ENCODE assay signal across 8 mouse cellular contexts in the genomic region with DNA sequence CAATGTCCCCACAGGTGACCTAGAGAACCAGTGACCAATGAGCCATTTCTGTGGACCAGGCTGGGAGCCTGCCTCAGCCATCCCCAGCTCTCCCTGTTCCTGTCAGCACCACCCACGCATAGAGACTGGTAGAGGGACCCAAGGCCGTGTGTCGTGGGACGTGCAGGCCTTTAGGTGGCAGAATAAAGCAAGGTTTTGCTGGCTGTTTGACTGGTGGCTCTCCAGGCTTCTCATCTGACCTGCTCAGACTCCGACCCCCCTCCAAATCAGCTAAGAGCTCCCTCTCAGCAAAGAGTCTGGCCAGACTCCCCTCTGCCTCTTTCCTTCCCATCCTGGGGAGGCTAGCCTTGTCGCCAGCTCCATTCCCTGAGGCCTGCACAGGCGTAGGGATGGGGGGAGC. TPM values are rescaled to one million over a fixed set of nuclear protein-coding genes. Genes with fewer than 3 reads are reported as not detected.
DNase-seq lines count a peak whose midpoint lies in the region; ATAC-seq lines count a peak whose summit lies in the region.

No protein-coding gene starts in this region.

- H3K4me1 ChIP-seq in forebrain, embryonic 14.5 days (ENCODE audit: control insufficient read depth, insufficient read depth, low read length), result peaks cover 24% of the 10 kb centered on the region
- peaks cover 25% of the 10 kb centered on the region for H3K4me1 ChIP-seq in midbrain, embryonic 16.5 days (ENCODE audit: control insufficient read depth, insufficient read depth, low read length)

- no peak for ATAC-seq in forebrain, embryonic 14.5 days
- ATAC-seq in midbrain, embryonic 16.5 days, result peak; percentile 78

- H3K9me3 ChIP-seq in forebrain, embryonic 14.5 days (replicated peaks; ENCODE audit: control insufficient read depth, low read length), result no peaks in the 10 kb centered on the region
- no peaks in the 10 kb centered on the region for H3K9me3 ChIP-seq in midbrain, embryonic 16.5 days (replicated peaks; ENCODE audit: control insufficient read depth, low read length, poor library complexity, severe bottlenecking)

- peak overlapping the region; percentile 39; the same call in 1 of the 2 replicates for H3K27ac ChIP-seq in forebrain, embryonic 14.5 days (ENCODE audit: low read depth, low read length)
- peak overlapping the region; percentile 74 for H3K27ac ChIP-seq in midbrain, embryonic 16.5 days (ENCODE audit: low read length)

- DNase-seq in heart, postnatal 4 days, result peak; percentile 23
- DNase-seq in heart, postnatal 25 days (ENCODE audit: low spot score), result no peak
- peak; percentile 84 for DNase-seq in cerebellum, adult 11-12 months
- peak; percentile 60 for DNase-seq in forebrain, embryonic 14.5 days (ENCODE audit: low spot score)
- DNase-seq in urinary bladder, adult 2 months (ENCODE audit: low spot score), result no peak
- no peak for DNase-seq in adrenal gland, adult 2 months
- DNase-seq in lung, postnatal 14 days, result no peak

- H3K9ac ChIP-seq in forebrain, embryonic 14.5 days (ENCODE audit: low read length), result peak overlapping the region; percentile 47
- peak overlapping the region; percentile 10; the same call in 1 of the 2 replicates for H3K9ac ChIP-seq in midbrain, embryonic 16.5 days (ENCODE audit: low read depth, low read length)

- 61% methylated on average over 7 of the region's 7 CpGs for WGBS in forebrain, embryonic 14.5 days
- 39% methylated on average over 7 of the region's 7 CpGs for WGBS in midbrain, embryonic 16.5 days

- no peak overlapping the region for H3K4me3 ChIP-seq in forebrain, embryonic 14.5 days (ENCODE audit: low read depth, low read length)
- no peak overlapping the region for H3K4me3 ChIP-seq in midbrain, embryonic 16.5 days (ENCODE audit: low read depth, low read length)

- intact Hi-C loops in heart, postnatal 25 days (cut with DNase I), result loop anchor here (2.0 to 5.0 kb wide), 2 partner anchors 36 to 268 kb away; no protein-coding TSS in a partner anchor

- H3K36me3 ChIP-seq in forebrain, embryonic 14.5 days (ENCODE audit: control insufficient read depth, insufficient read depth, low read length), result peaks cover 7% of the 10 kb centered on the region; the same call in 1 of the 2 replicates
- no peaks in the 10 kb centered on the region for H3K36me3 ChIP-seq in midbrain, embryonic 16.5 days (ENCODE audit: control insufficient read depth, insufficient read depth, low read length)

- H3K27me3 ChIP-seq in forebrain, embryonic 14.5 days (replicated peaks; ENCODE audit: control insufficient read depth, insufficient read depth, low read length), result no peaks in the 10 kb centered on the region
- no peaks in the 10 kb centered on the region for H3K27me3 ChIP-seq in midbrain, embryonic 16.5 days (ENCODE audit: control insufficient read depth, insufficient read depth, low read depth, low read length)

- no peak overlapping the region for H3K4me2 ChIP-seq in forebrain, embryonic 14.5 days (ENCODE audit: low read length)
- no peak overlapping the region for H3K4me2 ChIP-seq in midbrain, embryonic 16.5 days (ENCODE audit: low read length)

RNA-seq across cellular contexts. Expression of a gene that starts 58.1 kb away (rescaled TPM):
- 10 to 100 TPM; 18.4 to 21.7 TPM for total RNA-seq in heart, postnatal 4 days (2021)
- 10 to 100 TPM; 17.6 to 19.5 TPM for total RNA-seq in heart, postnatal 25 days (2021)
- polyA plus RNA-seq in forebrain, embryonic 14.5 days (2014; fragmentation: Nextera tagmentation; extraction: Ambion mirVana), result 12.8 and 15.0 TPM in 2 replicates
- 18.7 and 19.3 TPM in 2 replicates for polyA plus RNA-seq in midbrain, embryonic 16.5 days (2015; fragmentation: Nextera tagmentation; extraction: Ambion mirVana)
- 7.0 and 7.7 TPM in 2 replicates for polyA plus RNA-seq in urinary bladder, adult 2 months (2012; rRNA removed)
- total RNA-seq in adrenal gland, adult 2 months (2021), result 10 to 100 TPM; 24.9 to 27.0 TPM
- 13.0 and 14.4 TPM in 2 replicates for polyA plus RNA-seq in adrenal gland, adult 2 months (2012; rRNA removed)

Comparison
In these comparisons a context has a peak if more than half of its experiments do, and no peak if none do; other contexts are left out.
1. DNase-seq: peak in heart, postnatal 4 days (single experiment), cerebellum, adult 11-12 months (single experiment) and forebrain, embryonic 14.5 days (single experiment); none in heart, postnatal 25 days (single experiment), urinary bladder, adult 2 months (single experiment), adrenal gland, adult 2 months (single experiment) and lung, postnatal 14 days (single experiment).